Mouse (Mus musculus): Measurements from ENCODE around the gene Rars. TPM values are rescaled to one million over a fixed set of nuclear protein-coding genes. Genes with fewer than 3 reads are reported as not detected.

Rars gene
- 78.5 and 79.4 TPM in 2 replicates for polyA plus RNA-seq (2016; fragmentation: Nextera tagmentation; extraction: Ambion mirVana)

DNA sequence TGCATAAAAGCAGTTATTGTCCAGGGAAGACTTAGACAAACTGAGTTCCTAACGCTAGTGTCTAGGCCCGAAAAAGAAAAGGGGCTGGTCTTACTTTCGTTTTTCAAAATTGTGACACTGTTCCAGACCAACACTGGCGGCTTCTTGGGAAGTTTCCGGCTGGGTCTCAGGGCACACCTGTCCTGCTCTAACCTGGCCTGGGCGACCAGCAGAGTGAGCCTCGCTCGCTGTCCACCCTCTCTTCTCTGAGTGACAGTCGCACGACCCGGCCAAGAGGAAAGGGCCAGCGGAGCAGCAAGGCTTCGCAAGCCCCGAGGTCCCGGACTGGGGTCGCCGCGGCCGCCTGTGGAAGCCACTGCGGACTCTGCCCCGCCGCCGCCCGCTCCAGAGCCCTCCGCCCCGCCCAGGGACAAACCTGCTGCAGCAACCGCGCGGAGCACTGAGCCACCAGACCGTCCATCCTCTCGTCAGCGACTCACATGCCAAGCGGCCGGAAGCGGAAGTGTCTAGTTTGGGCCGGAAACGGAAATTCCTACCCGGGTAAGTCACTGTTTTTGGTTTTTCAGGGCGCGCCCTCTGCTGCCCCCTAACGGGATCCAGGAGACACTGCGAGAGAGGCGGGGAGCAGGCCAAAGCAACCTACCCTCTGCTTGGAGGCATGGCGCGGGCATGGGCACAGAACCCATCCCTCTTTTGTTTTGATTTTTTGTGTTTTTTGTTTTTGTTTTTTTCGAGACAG lies at the start of gene Rars:
TSS of gene Rars (minus strand) at position 485 of the 739 bp plus-strand sequence.
- peak; percentile 72 for ATAC-seq (ENCODE audit: low FRiP score)
- 2% methylated on average over 46 of the region's 46 CpGs for WGBS
- Histone ChIP-seq H3K9me3 (replicated peaks) (no peaks in the 10 kb centered on the region), H3K36me3 (peaks cover 28% of the 10 kb centered on the region), H3K9ac (peak within 1 kb of the TSS; percentile 86), H3K4me3 (peak within 1 kb of the TSS; percentile 89), H3K27ac (0 out of 2 replicates have a peak within 1 kb of the TSS, but pooled peaks have one; percentile 19), H3K4me2 (replicated peaks) (peak within 1 kb of the TSS; percentile 80), H3K27me3 (no peaks in the 10 kb centered on the region), H3K4me1 (peaks cover 13% of the 10 kb centered on the region)

DNA sequence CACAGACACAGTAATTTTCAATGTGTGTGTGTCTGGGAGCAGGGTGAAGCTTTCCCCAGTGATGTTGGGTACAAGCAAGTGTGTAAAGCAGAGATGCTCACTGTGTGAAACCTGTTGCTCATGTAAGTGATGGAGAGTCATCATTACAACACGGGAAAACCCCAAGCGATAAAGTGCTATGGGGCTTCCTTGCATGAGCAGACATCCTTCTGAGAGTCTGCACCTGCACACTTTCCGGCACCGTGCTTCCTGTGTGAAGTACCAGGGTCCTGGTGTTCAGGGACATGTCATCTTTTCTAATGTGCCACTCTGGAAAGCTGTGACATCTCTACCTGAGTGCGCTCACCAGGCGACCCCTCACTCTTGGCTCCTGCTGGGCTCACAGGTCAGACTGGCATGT lies 48.5 kb upstream of the Rars start:
- H3K36me3 ChIP-seq = 0 out of 2 replicates have a peak, but pooled peaks cover 3% of the 10 kb centered on the region
- H3K9ac ChIP-seq = no peak overlapping the region
- no peaks in the 10 kb centered on the region for H3K9me3 ChIP-seq (replicated peaks)
- H3K27me3 ChIP-seq = no peaks in the 10 kb centered on the region
- 97% methylated on average over 6 of the region's 6 CpGs for WGBS
- H3K27ac ChIP-seq = no peak overlapping the region
- H3K4me2 ChIP-seq (replicated peaks) = no peak overlapping the region
- no peak overlapping the region for H3K4me3 ChIP-seq
- H3K4me1 ChIP-seq = peaks cover 14% of the 10 kb centered on the region
- no peak for ATAC-seq (ENCODE audit: low FRiP score)

DNA sequence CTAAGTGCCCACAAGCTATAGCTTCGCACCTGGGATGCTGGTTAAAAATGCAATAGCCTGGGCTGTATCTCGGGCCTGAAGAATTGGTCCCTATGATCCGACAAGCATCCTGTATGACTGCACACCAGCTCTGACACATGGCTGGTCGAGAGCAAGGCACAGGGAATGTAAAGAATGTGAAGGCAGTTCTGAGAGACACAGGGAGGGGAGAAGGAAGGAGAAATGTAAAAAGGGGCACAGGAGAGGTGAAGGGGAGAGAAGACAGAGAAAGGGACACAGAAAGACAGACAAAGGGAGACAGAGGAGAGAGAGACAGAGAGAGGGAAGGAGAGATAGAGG lies 44.2 kb upstream of the Rars start:
- 33% methylated on average over 4 of the region's 4 CpGs for WGBS
- H3K4me2 ChIP-seq (replicated peaks) = no peak overlapping the region
- H3K4me3 ChIP-seq = no peak overlapping the region
- H3K4me1 ChIP-seq = peaks cover 49% of the 10 kb centered on the region
- H3K9ac ChIP-seq = no peak overlapping the region
- no peak for ATAC-seq (ENCODE audit: low FRiP score)
- H3K27me3 ChIP-seq = peaks cover 6% of the 10 kb centered on the region; the same call in 1 of the 2 replicates
- H3K27ac ChIP-seq = peak overlapping the region; percentile 77
- H3K36me3 ChIP-seq = 0 out of 2 replicates have a peak, but pooled peaks cover 3% of the 10 kb centered on the region
- H3K9me3 ChIP-seq (replicated peaks) = no peaks in the 10 kb centered on the region

DNA sequence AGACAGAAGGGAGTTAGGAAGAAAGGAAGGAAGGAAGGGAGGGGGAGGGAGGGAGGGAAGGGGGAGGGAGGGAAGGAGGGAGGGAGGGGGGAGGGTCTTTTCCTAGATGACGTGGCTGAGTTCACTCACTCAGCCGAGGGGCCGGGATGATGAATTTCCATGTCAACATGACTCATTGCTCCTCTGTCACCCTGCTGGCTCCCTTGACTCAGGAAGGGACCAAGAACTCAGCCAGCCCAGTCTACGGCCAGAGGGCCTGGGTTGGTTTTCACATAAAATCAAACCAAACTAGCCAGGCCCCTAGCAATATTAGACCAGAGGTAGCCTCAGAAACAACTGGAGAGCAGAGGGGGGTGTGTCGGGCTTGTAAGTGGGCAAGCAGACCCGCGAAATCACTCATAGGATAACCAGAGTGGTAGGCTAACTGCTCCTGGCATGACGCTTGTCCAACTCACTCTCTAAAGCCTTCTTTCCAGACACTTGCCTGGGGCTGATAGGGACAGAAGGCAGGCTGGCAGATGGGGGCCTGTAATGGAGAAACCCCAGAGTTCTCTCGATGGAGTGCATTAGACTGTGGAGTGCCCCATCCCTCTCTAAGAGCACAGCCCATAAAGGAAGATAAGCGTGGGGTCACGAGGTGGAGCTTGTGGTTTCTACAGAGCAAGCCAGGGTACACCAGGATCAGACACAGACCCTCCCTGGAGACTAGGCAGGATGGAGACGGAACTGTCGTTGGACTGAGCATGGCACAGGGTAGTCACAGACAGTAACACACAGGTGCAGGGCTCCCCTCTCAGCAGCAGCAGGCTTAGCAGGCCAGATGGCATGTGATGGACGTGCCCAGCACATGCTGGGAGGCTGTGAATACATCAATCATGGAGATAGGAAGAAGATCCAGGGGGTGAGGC lies 43.6 kb upstream of the Rars start:
- peak; percentile 79 for ATAC-seq (ENCODE audit: low FRiP score)
- Histone ChIP-seq H3K4me1 (peaks cover 51% of the 10 kb centered on the region), H3K27ac (peak overlapping the region; percentile 77), H3K9me3 (replicated peaks) (no peaks in the 10 kb centered on the region), H3K27me3 (peaks cover 6% of the 10 kb centered on the region; the same call in 1 of the 2 replicates), H3K4me3 (no peak overlapping the region), H3K9ac (no peak overlapping the region), H3K4me2 (replicated peaks) (no peak overlapping the region), H3K36me3 (0 out of 2 replicates have a peak, but pooled peaks cover 1% of the 10 kb centered on the region)
- 38% methylated on average over 14 of the region's 14 CpGs for WGBS

DNA sequence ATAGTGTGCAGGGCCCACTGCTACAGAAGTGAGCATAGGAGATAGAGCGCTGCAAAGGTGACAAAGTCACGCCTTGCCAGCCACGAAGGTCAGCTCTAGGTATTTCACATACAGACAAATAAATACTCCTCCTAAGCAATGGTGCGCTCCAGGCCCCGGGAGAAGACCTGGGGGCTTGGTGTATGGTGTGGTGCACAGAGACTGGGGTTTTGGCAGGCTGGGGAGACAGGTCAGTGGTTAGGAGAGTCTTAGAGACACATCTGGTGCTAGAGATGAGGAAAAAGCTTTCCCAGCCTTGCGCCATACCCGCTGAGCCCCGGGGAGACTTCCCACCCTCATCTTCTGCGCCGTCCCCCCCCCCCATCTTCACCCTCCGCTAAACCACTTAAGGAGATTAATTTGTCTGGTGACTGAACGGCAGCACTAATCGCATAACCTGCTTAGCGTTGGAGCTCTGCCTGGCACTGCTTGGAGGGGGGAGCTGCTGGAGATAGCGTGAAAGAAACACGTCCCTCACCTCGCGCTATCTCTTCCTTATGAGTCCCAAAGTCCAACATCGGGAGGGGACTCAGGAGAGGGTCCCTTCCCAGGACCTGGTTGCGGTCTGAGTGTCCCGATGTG lies 39.4 kb upstream of the Rars start:
- Histone ChIP-seq H3K4me2 (replicated peaks) (peak overlapping the region; percentile 22), H3K36me3 (peaks cover 20% of the 10 kb centered on the region; the same call in 1 of the 2 replicates), H3K27me3 (peaks cover 6% of the 10 kb centered on the region; the same call in 1 of the 2 replicates), H3K9ac (0 out of 2 replicates have a peak overlapping the region, but pooled peaks have one; percentile 41), H3K9me3 (replicated peaks) (no peaks in the 10 kb centered on the region), H3K27ac (peak overlapping the region; percentile 55), H3K4me3 (no peak overlapping the region), H3K4me1 (peaks cover 47% of the 10 kb centered on the region)
- WGBS = 35% methylated on average over 21 of the region's 21 CpGs
- ATAC-seq (ENCODE audit: low FRiP score) = peak; percentile 43

DNA sequence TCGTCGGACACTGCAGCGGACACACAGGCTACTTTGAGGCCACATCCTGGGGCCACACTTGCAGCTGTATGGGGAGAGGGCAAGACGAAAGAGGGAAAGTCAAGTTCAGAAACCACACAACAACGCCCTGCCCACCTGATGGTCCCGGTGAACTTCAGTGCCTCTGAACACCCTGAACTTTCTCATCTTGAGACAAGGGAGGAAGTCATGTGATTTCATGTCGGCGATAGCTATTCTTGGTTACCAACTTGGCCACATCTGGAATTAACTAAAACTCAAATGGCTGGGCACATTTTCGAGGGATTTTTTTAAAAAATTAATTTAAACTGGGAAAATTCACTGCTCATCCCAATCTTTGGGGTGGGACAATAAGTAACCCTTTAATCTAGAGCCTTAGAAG lies 36.7 kb upstream of the Rars start:
- no peak for ATAC-seq (ENCODE audit: low FRiP score)
- WGBS = 80% methylated on average over 9 of the region's 9 CpGs
- peaks cover 4% of the 10 kb centered on the region; the same call in 1 of the 2 replicates for H3K27me3 ChIP-seq
- peaks cover 31% of the 10 kb centered on the region for H3K4me1 ChIP-seq
- H3K9me3 ChIP-seq (replicated peaks) = no peaks in the 10 kb centered on the region
- H3K36me3 ChIP-seq = peaks cover 23% of the 10 kb centered on the region; the same call in 1 of the 2 replicates
- no peak overlapping the region for H3K9ac ChIP-seq
- no peak overlapping the region for H3K27ac ChIP-seq
- H3K4me2 ChIP-seq (replicated peaks) = no peak overlapping the region
- H3K4me3 ChIP-seq = no peak overlapping the region

DNA sequence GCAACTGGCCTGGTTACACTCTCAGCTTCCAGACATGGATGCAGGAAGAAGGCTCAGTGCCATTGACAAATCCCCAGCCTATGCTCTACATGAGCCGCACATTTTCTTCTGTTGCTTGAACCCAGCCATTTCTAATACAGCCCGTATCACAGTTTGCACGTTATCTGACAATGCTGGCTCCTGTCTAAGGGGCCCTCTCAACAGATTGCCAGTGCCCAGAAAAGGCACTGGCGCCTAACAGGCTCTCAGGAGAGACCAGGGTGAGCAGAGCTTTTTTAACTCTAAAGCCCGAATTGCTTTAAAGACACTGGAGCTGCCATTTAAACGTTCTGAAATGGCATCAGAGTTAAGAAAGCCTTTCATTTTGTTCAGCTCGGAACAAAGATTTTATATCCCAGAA lies 31.8 kb upstream of the Rars start:
- Histone ChIP-seq H3K4me2 (replicated peaks) (no peak overlapping the region), H3K4me3 (no peak overlapping the region), H3K36me3 (peaks cover 26% of the 10 kb centered on the region; the same call in 1 of the 2 replicates), H3K27ac (peak overlapping the region; percentile 93), H3K4me1 (peaks cover 30% of the 10 kb centered on the region), H3K9ac (no peak overlapping the region), H3K27me3 (no peaks in the 10 kb centered on the region), H3K9me3 (replicated peaks) (no peaks in the 10 kb centered on the region)
- no peak for ATAC-seq (ENCODE audit: low FRiP score)
- 60% methylated on average over 7 of the region's 7 CpGs for WGBS

DNA sequence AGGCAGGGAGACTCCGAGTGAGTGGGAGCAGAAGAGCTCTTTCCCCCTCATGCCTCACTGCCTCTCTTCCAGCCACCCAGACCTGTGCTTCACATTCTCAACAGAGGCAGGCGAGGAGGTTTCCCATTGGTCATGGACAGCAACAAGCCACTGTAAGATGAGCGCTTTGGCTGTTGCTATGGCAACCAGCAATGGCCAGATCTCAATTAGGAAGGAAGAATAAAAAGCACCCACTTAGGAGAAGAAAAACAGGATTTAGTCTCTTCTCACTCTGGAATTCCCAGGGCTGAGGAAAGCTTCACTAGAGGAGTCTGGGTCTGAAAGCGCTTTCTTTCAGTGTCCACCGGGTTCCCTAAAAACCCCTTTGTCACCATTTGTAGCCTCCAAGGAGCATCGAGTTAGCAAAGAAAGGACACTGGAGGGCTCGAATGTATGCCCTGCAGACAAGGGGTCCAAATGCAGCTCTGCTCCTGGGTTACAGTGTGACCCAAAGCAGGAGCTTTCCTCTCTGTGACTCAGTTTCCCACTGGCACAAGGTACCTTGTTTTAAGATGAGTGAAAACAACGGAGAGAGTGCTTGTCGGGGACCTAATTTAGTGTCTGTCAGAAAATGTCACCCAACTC lies 30.8 kb upstream of the Rars start:
- ATAC-seq (ENCODE audit: low FRiP score) = peak; percentile 92
- 15% methylated on average over 9 of the region's 9 CpGs for WGBS
- Histone ChIP-seq H3K9me3 (replicated peaks) (no peaks in the 10 kb centered on the region), H3K27ac (peak overlapping the region; percentile 93), H3K4me3 (no peak overlapping the region), H3K27me3 (no peaks in the 10 kb centered on the region), H3K9ac (peak overlapping the region; percentile 39; the same call in 1 of the 2 replicates), H3K4me1 (peaks cover 30% of the 10 kb centered on the region), H3K36me3 (peaks cover 19% of the 10 kb centered on the region; the same call in 1 of the 2 replicates), H3K4me2 (replicated peaks) (peak overlapping the region; percentile 32)

DNA sequence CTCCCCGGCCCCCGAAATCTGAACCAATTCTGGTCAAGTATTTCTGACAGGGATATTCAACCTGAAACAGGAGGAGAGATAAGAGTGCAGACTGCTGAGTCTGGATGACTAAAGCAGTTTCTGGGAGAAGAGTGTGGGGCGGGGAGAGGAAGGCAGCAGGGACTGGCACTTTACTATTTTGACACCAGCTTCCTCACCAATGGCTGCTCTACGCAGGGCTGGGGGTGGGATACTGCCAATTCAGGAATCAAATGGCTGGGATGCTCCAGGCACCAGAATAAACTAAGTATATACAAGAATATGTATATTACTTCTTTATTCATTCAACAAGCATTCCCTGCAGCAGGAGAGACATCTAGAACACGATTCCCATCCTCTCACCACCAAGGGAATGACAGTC lies 29.3 kb upstream of the Rars start:
- no peaks in the 10 kb centered on the region for H3K9me3 ChIP-seq (replicated peaks)
- no peaks in the 10 kb centered on the region for H3K27me3 ChIP-seq
- peaks cover 10% of the 10 kb centered on the region; the same call in 1 of the 2 replicates for H3K36me3 ChIP-seq
- ATAC-seq (ENCODE audit: low FRiP score) = no peak
- no peak overlapping the region for H3K4me2 ChIP-seq (replicated peaks)
- peaks cover 34% of the 10 kb centered on the region for H3K4me1 ChIP-seq
- 90% methylated on average over 5 of the region's 5 CpGs for WGBS
- H3K9ac ChIP-seq = no peak overlapping the region
- H3K27ac ChIP-seq = peak overlapping the region; percentile 93; the same call in 1 of the 2 replicates
- H3K4me3 ChIP-seq = no peak overlapping the region

DNA sequence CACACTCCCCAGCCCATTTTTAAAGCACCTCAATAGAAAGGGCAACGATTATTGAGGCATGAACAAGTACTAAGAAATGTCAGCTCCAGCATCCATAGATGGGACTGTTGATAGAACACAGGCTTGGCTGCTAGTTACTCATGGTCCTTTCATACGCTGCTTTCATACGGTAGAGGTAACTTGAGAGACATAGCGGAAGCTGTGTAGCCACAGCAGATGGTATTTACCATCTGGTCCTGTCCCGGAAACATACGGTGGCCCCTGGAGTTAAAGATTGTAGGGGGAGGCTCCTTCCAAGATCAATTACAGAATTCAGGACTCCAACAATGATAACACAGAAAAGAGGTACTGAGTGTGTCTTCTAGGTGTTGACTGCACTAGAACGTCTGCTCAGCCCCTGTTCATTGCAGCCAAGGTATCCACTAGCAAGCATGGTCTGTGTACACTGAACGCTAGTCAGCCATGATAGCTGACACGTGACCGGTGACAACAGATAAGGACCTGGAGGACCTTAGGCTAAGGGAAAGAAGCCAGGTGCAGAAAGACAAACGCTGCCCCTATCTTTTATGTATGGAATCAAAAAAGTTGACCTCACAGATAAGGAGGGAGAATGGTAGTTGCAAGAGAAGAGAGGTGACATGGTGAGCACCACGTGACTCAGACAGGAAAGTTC lies 23.2 kb upstream of the Rars start:
- ATAC-seq (ENCODE audit: low FRiP score) = no peak
- WGBS = 64% methylated on average over 12 of the region's 12 CpGs
- H3K9me3 ChIP-seq (replicated peaks) = no peaks in the 10 kb centered on the region

More for the DNA sequence above, 23.2 kb upstream of the Rars start:
- Histone ChIP-seq H3K27ac (peak overlapping the region; percentile 84), H3K4me1 (peaks cover 36% of the 10 kb centered on the region), H3K4me3 (no peak overlapping the region), H3K36me3 (0 out of 2 replicates have a peak, but pooled peaks cover 7% of the 10 kb centered on the region), H3K4me2 (replicated peaks) (no peak overlapping the region), H3K9ac (no peak overlapping the region), H3K27me3 (no peaks in the 10 kb centered on the region)
